Mouse (Mus musculus): ENCODE results near the gene Hcfc1. TPM values are rescaled to one million over a fixed set of nuclear protein-coding genes. Genes with fewer than 3 reads are reported as not detected.

Hcfc1 gene
- total RNA-seq, 2 experiments from 2014 or later = 39.3 to 41.8 TPM

Other genes with a start within 250 kb of the Hcfc1 start
- gene Abcd1, start 249.8 kb downstream of the Hcfc1 start, total RNA-seq (2021) = 10 to 100 TPM; 29.1 to 30.6 TPM
- 1 to 10 TPM; 1.6 to 1.7 TPM for gene Plxnb3, start 209.3 kb downstream of the Hcfc1 start, total RNA-seq (2021)
- 10 to 100 TPM; 29.5 to 32.8 TPM for gene Srpk3, start 192.0 kb downstream of the Hcfc1 start, total RNA-seq (2021)
- gene Idh3g, start 179.5 kb downstream of the Hcfc1 start, total RNA-seq (2021) = 100 to 1,000 TPM; 607 to 615 TPM
- gene Ssr4, start 179.3 kb downstream of the Hcfc1 start, total RNA-seq (2021) = 10 to 100 TPM; 83.8 to 87.4 TPM
- 1 to 10 TPM; 1.7 to 1.8 TPM for gene Pdzd4, start 141.4 kb downstream of the Hcfc1 start, total RNA-seq (2021)
- not detected for gene Avpr2, start 74.3 kb downstream of the Hcfc1 start, total RNA-seq (2021)
- gene L1cam, start 70.3 kb downstream of the Hcfc1 start, total RNA-seq (2021) = 1 to 10 TPM; 2.2 to 2.3 TPM
- 1 to 10 TPM; 1.5 to 1.8 TPM for gene Arhgap4, start 44.5 kb downstream of the Hcfc1 start, total RNA-seq (2021)
- gene Naa10, start 44.4 kb downstream of the Hcfc1 start, total RNA-seq (2021) = 10 to 100 TPM; 61.5 to 69.3 TPM
- 1 to 10 TPM; 5.8 to 6.2 TPM for gene Renbp, start 35.5 kb downstream of the Hcfc1 start, total RNA-seq (2021)
- 10 to 100 TPM; 58.1 to 60.1 TPM for gene Irak1, start 57.6 kb upstream of the Hcfc1 start, total RNA-seq (2021)
- not detected for gene Opn1mw, start 161.1 kb upstream of the Hcfc1 start, total RNA-seq (2021)
- gene Mecp2, start 169.0 kb upstream of the Hcfc1 start, total RNA-seq (2021) = 10 to 100 TPM; 27.2 to 30.1 TPM
- not detected for gene Tex28, start 201.5 kb upstream of the Hcfc1 start, total RNA-seq (2021)
- gene Tktl1, start 210.9 kb upstream of the Hcfc1 start, total RNA-seq (2021) = not detected

All from heart, postnatal 25 days (tissue).